Mouse (Mus musculus): Measurements from ENCODE around the gene Ttc33. TPM values are rescaled to one million over a fixed set of nuclear protein-coding genes. Genes with fewer than 3 reads are reported as not detected.
"Not testable (repeated sequence)": the region's sequence is repeated elsewhere in the genome, so short reads cannot be mapped to it uniquely, and the experiment has no call there.

Ttc33 gene
- polyA plus RNA-seq, 1 experiment from 2014 or later: 59.8 TPM

DNA sequence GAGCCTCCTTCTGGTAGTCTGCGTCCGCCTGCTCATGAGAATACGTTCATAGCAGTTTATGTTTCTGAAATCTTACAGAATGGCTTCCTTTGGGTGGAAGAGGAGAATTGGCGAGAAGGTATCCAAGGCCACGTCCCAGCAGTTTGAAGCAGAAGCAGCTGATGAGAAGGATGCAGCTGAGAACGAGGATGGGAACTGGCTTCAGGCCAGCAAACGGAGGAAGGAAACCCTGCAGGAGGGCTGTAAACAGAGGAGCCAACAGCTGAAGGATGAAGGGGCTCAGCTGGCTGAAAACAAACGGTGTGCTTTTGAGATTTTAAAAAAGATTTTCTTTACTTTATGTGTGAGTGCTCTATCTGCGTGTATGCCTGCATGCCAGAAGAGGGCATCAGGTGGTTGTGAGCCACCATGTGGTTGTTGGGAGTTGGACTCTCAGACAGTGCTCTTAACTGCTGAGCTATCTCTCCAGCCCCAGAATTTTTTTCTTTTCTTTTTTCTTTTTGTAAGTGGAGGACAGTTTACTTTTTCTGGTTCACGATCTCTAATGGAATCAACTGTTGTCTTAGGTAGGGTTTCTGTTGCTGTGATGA, 4.3 kb downstream of the Ttc33 start:
- Histone ChIP-seq H3K4me2 (no peak overlapping the region), H3K27me3 (no peaks in the 10 kb centered on the region), H3K4me3 (no peak overlapping the region), H3K27ac (no peak overlapping the region), H3K36me3 (peaks cover 21% of the 10 kb centered on the region), H3K4me1 (replicated peaks) (peaks cover 22% of the 10 kb centered on the region), H3K9me3 (no peaks in the 10 kb centered on the region), H3K9ac (no peak overlapping the region)
- ATAC-seq (ENCODE audit: low FRiP score): no peak
- WGBS: 71% methylated on average over 10 of the region's 10 CpGs

GRCm38 (mm10) chr15:5193833-5194232, 8.5 kb downstream of the Ttc33 start:
- 0 out of 2 replicates have a peak, but pooled peaks cover 5% of the 10 kb centered on the region for H3K4me1 ChIP-seq (replicated peaks)
- no peaks in the 10 kb centered on the region for H3K27me3 ChIP-seq

GRCm38 (mm10) chr15:5194446-5194845, 9.1 kb downstream of the Ttc33 start:
- Histone ChIP-seq H3K4me3 (no peak overlapping the region), H3K4me1 (replicated peaks) (0 out of 2 replicates have a peak, but pooled peaks cover 2% of the 10 kb centered on the region), H3K36me3 (peaks cover 20% of the 10 kb centered on the region), H3K27me3 (no peaks in the 10 kb centered on the region), H3K27ac (no peak overlapping the region), H3K4me2 (no peak overlapping the region), H3K9ac (no peak overlapping the region), H3K9me3 (no peaks in the 10 kb centered on the region)
- WGBS: 94% methylated on average over 6 of the region's 6 CpGs
- no peak for ATAC-seq (ENCODE audit: low FRiP score)

More at GRCm38 (mm10) chr15:5193833-5194232, 8.5 kb downstream of the Ttc33 start:
- H3K4me2 ChIP-seq: no peak overlapping the region
- ATAC-seq (ENCODE audit: low FRiP score): peak; percentile 48; the same call in 1 of the 2 replicates
- WGBS: 91% methylated on average over 3 of the region's 3 CpGs
- H3K9me3 ChIP-seq: no peaks in the 10 kb centered on the region
- H3K9ac ChIP-seq: no peak overlapping the region
- H3K36me3 ChIP-seq: peaks cover 21% of the 10 kb centered on the region
- no peak overlapping the region for H3K27ac ChIP-seq
- no peak overlapping the region for H3K4me3 ChIP-seq

DNA sequence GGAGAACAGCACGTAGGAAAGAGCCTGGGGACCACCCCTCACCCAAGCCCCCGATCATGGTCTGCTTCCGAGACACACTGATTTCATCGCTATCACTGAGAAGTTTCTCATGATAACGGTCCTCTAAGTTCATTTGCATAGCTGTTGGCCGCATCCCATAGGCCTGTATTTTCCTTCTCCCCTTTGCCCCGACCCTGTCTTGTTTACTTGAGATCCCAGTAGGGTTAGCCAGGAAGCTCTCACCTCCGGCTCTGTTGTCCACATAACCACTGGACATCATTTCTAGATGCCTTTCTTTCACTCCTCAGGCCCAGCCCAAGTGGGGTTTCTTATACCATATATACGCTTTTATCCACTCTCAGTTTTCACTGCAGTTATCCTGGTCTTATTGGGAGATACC, 9.6 kb downstream of the Ttc33 start:
- 89% methylated on average over 9 of the region's 9 CpGs for WGBS

DNA sequence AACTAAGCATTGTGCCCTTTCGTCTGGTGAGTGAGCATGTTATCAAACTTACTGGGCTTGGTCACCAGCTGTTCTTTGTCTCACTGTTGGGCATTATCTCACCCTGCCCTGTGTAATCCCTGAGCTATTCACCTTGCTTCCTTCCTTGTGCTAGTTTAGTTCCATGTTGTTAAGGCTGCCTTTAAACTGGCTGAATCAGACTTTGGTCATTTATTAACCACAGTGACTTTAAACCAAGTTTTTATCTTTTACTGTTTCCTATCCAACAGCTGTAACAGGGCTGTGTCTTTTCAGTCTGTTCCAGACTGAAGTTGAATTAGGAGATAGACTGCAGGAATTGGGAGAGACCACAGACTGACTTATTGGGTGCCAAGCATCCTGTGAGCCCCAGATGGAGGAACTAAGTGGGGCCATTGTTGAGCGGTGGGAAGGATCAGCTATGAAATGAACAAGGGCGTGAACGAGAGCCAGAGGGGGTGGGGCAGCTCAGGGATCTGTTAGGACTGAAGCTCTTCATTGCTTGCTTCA, 10.7 kb downstream of the Ttc33 start:
- no peak for ATAC-seq (ENCODE audit: low FRiP score)
- peaks cover 11% of the 10 kb centered on the region for H3K36me3 ChIP-seq
- WGBS: 71% methylated on average over 4 of the region's 4 CpGs
- no peaks in the 10 kb centered on the region for H3K4me1 ChIP-seq (replicated peaks)
- H3K4me3 ChIP-seq: no peak overlapping the region
- no peaks in the 10 kb centered on the region for H3K27me3 ChIP-seq
- H3K9me3 ChIP-seq: no peaks in the 10 kb centered on the region
- H3K9ac ChIP-seq: no peak overlapping the region
- no peak overlapping the region for H3K27ac ChIP-seq
- no peak overlapping the region for H3K4me2 ChIP-seq

More for the DNA sequence above, 9.6 kb downstream of the Ttc33 start:
- Histone ChIP-seq H3K27me3 (no peaks in the 10 kb centered on the region), H3K4me3 (no peak overlapping the region), H3K36me3 (peaks cover 16% of the 10 kb centered on the region), H3K4me1 (replicated peaks) (no peaks in the 10 kb centered on the region), H3K9ac (no peak overlapping the region), H3K4me2 (no peak overlapping the region), H3K27ac (no peak overlapping the region), H3K9me3 (no peaks in the 10 kb centered on the region)
- ATAC-seq (ENCODE audit: low FRiP score): no peak

- no peaks in the 10 kb centered on the region for H3K4me1 ChIP-seq (replicated peaks)
- 75% methylated on average over 4 of the region's 4 CpGs for WGBS
- peaks cover 10% of the 10 kb centered on the region for H3K36me3 ChIP-seq
- no peak overlapping the region for H3K27ac ChIP-seq
- H3K4me2 ChIP-seq: no peak overlapping the region
- no peak overlapping the region for H3K4me3 ChIP-seq
- no peak for ATAC-seq (ENCODE audit: low FRiP score)
- no peaks in the 10 kb centered on the region for H3K27me3 ChIP-seq
- H3K9me3 ChIP-seq: no peaks in the 10 kb centered on the region
- H3K9ac ChIP-seq: no peak overlapping the region
Measured at GRCm38 (mm10) chr15:5196691-5197090, 11.4 kb downstream of the Ttc33 start.

DNA sequence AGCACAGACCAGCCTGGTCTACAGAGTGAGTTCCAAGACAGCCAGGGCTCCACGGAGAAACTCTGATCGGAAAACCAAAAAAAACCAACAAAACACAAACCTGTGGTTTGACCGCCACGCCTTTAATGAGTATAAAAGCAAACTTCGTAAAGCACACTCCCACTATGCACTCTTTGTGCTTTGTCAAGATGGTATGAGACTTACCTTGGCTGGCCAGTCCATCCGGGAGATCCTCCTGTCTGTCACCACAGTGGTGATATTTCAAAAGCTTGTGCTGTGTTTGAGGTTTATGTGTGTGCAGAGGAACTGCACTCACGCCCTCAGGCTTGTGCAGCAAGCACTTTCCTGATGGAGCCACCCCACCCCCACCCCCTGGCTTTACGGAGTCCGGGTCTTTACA, 19.9 kb downstream of the Ttc33 start:
- Histone ChIP-seq H3K4me1 (replicated peaks) (no peaks in the 10 kb centered on the region), H3K4me3 (no peak overlapping the region), H3K4me2 (no peak overlapping the region), H3K9me3 (no peaks in the 10 kb centered on the region), H3K9ac (no peak overlapping the region), H3K36me3 (peaks cover 10% of the 10 kb centered on the region), H3K27ac (no peak overlapping the region), H3K27me3 (no peaks in the 10 kb centered on the region)
- 96% methylated on average over 9 of the region's 9 CpGs for WGBS
- ATAC-seq (ENCODE audit: low FRiP score): no peak

DNA sequence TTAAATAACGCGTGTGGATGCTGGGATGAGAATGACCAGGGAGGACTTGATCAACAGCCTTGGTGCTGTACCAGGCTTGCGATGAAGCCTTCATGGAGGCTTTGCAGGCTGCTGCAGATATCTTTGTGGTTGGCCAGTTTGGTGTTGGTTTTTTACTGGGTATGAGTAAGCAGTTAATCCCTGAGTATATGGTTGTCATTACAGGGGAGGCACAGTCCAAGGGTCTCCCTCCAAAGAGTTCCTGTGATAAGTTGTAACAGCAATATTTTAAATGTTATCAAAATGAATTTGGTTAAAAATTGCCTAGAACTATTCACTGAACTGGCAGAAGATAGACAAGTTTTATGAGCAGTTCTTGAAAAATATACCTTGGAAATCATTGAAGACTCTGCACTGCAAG, 23.8 kb downstream of the Ttc33 start:
- H3K27me3 ChIP-seq: no peaks in the 10 kb centered on the region
- H3K4me2 ChIP-seq: no peak overlapping the region
- H3K27ac ChIP-seq: no peak overlapping the region
- H3K4me1 ChIP-seq (replicated peaks): no peaks in the 10 kb centered on the region
- no peak overlapping the region for H3K4me3 ChIP-seq
- no peaks in the 10 kb centered on the region for H3K9me3 ChIP-seq
- 97% methylated on average over 3 of the region's 3 CpGs for whole genome bisulfite sequencing
- no peak for ATAC-seq (ENCODE audit: low FRiP score)
- peaks cover 11% of the 10 kb centered on the region for H3K36me3 ChIP-seq
- H3K9ac ChIP-seq: no peak overlapping the region

GRCm38 (mm10) chr15:5220491-5220890, 35.2 kb downstream of the Ttc33 start:
- H3K27ac ChIP-seq: no peak overlapping the region
- H3K9me3 ChIP-seq: no peaks in the 10 kb centered on the region
- peaks cover 14% of the 10 kb centered on the region for H3K36me3 ChIP-seq
- no peak overlapping the region for H3K4me3 ChIP-seq
- WGBS: 86% methylated on average over 6 of the region's 6 CpGs
- no peak for ATAC-seq (ENCODE audit: low FRiP score)
- H3K4me2 ChIP-seq: no peak overlapping the region
- no peak overlapping the region for H3K9ac ChIP-seq
- no peaks in the 10 kb centered on the region for H3K27me3 ChIP-seq
- H3K4me1 ChIP-seq (replicated peaks): no peaks in the 10 kb centered on the region

DNA sequence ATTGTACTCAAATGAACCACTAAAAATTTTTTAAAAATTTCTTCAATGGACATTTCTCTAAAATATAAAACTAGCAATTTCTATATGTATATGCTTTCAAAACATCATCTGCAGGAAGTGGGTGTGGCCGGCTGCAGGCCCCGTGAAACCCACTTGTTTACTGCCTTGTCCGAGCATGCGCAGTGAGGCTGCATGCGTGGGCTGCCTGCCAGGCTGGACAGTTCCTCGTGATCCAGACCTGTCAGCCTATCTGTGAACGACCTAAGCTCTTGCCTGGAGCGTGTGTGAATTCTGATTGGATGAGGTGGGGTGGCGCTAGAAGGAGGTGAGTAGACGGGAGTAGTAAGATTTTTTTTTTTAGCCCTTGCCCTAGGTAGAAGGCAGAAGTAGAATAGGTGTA, 45.4 kb downstream of the Ttc33 start:
- ATAC-seq (ENCODE audit: low FRiP score); H3K4me1 ChIP-seq (replicated peaks); H3K27ac ChIP-seq; H3K9ac ChIP-seq; H3K4me2 ChIP-seq; H3K4me3 ChIP-seq; H3K9me3 ChIP-seq; H3K27me3 ChIP-seq; H3K36me3 ChIP-seq: not testable (repeated sequence)
- whole genome bisulfite sequencing: 84% methylated on average over 10 of the region's 10 CpGs

- Histone ChIP-seq H3K9ac (no peak overlapping the region), H3K9me3 (no peaks in the 10 kb centered on the region), H3K4me2 (no peak overlapping the region), H3K4me3 (no peak overlapping the region), H3K27ac (no peak overlapping the region), H3K36me3 (no peaks in the 10 kb centered on the region), H3K4me1 (replicated peaks) (0 out of 2 replicates have a peak, but pooled peaks cover 3% of the 10 kb centered on the region), H3K27me3 (0 out of 2 replicates have a peak, but pooled peaks cover 7% of the 10 kb centered on the region)
- WGBS: 90% methylated on average over 16 of the region's 16 CpGs
- ATAC-seq (ENCODE audit: low FRiP score): no peak
Measured at GRCm38 (mm10) chr15:5234659-5235058, 49.3 kb downstream of the Ttc33 start.

GRCm38 (mm10) chr15:5235527-5235926, 50.2 kb downstream of the Ttc33 start:
- Histone ChIP-seq H3K4me2 (no peak overlapping the region), H3K4me3 (no peak overlapping the region), H3K36me3 (no peaks in the 10 kb centered on the region), H3K9ac (peak overlapping the region; percentile 10; the same call in 1 of the 2 replicates), H3K4me1 (replicated peaks) (0 out of 2 replicates have a peak, but pooled peaks cover 3% of the 10 kb centered on the region), H3K27me3 (peaks cover 15% of the 10 kb centered on the region), H3K9me3 (no peaks in the 10 kb centered on the region), H3K27ac (no peak overlapping the region)
- no peak for ATAC-seq (ENCODE audit: low FRiP score)
- WGBS: 51% methylated on average over 8 of the region's 8 CpGs

GRCm38 (mm10) chr15:5236538-5236937, 51.2 kb downstream of the Ttc33 start:
- 16% methylated on average over 6 of the region's 6 CpGs for WGBS
- 0 out of 2 replicates have a peak, but pooled peaks cover 3% of the 10 kb centered on the region for H3K4me1 ChIP-seq (replicated peaks)
- no peak overlapping the region for H3K4me2 ChIP-seq
- H3K27me3 ChIP-seq: peaks cover 24% of the 10 kb centered on the region
- H3K36me3 ChIP-seq: no peaks in the 10 kb centered on the region
- no peaks in the 10 kb centered on the region for H3K9me3 ChIP-seq
- no peak overlapping the region for H3K27ac ChIP-seq
- H3K4me3 ChIP-seq: no peak overlapping the region
- H3K9ac ChIP-seq: no peak overlapping the region
- peak; percentile 78 for ATAC-seq (ENCODE audit: low FRiP score)
